Mouse (Mus musculus) adipocyte (in vitro differentiated cells): ENCODE data around the gene Rab19.
"Not testable (repeated sequence)": the region's sequence is repeated elsewhere in the genome, so short reads cannot be mapped to it uniquely, and the experiment has no call there.

Experiments
- DNase-seq: peaks from one replicate; pipeline ENCODE4 v3.0.0-alpha.2; 2016; ENCODE audit warnings: low spot score

Gene Rab19

DNA sequence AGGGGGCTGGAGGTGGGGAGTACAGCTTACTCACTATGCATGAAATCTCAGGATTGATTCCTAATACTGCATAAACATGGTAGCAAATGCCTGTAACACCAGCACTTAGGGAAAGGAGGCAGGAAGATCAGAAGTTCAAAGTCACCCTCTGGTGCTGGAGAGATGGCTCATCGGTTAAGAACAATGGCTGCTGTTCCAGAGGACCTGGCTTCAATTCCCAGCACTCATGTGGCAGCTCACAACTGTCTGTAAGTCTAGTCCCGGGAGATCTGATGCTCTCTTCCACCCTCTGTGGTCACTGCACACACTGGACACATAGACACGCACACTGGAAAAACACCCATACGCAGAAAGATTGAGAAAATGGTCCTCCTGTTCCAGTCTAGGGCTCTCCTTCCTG lies 52.2 kb downstream of the Rab19 start:
- DNase-seq = no peak

DNA sequence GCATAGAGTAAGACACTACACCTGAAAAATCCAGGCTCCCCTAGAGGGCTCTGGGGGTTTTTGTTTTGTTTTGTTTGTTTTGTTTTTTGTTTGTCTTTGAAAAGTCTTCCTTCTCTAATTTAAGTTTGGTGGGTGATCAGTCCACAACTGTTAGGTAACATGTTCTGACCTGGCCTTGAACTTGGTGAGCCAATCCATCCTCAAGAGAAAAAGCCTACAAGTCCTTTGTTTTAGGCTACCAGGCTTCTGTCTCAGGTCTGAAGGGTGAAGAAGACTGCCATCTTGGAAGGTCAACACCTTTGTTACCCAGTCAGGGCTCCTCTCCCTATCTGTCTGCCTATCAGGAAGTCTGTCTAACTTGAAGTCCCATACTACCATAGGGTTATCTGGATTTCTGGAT lies 52.7 kb downstream of the Rab19 start:
- no peak for DNase-seq

DNA sequence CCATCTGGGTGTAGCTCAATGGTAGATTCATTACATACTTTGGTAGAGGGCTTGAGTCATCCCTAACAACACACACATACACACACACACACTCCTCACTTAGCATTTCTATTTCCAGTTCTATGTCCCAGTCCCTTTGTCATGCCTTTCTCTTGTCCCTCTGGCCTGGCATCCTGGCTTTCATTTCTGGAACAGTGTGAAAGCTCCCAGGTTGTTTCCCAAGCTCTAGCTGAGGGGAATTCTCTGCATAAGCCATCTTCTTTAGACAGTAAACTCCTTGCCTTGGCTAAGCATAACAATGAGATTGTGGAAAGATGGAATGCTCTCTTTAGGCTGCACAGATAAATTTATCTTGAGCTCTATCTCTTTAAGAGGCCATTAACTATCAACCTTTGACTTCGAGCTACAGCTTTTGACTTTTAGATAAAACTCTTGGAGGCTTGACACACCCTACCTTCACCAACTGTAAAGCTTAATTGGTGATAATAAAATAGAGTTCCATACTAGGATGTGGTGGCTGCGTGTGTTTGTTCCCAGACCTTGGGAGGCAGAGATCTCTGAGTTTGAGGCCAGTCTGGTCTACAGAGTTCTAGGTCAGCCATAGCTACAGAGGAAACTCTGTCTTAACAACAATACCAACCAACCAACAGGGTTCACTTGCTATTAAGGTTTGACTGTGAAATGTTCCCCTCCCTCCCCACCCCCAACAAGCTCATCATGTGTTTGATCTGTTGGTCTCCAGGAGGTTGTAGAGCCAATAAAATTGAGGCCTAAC lies 53.3 kb downstream of the Rab19 start:
- DNase-seq = no peak

DNA sequence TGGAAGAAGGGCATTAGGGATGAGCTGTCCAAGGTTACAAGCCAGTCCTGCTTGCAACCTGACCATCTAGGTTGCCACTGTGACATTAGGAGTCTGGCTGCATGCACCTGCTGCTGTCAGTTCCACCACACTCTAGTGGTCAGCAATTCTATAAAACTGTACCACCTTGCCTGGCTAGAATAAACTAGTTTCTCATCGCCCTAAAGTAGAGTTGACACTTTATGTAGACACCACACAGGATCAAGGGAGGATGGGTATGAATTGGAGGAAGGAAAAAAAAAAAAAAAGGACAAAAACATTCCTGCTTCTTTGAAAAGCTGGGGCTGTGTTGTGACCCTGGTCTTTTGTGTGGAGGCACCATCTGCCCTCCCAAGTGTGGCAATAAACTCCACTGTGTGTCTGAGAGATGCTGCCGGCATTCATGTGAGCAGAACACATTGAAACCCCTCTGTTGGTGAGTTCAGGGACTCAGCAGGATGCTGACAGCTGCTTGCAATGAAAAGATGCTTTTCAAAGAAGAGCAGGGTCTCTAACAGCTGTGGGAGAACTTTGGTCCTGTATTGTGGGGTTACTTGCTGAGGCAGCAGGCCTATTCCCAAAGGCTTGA lies 54.0 kb downstream of the Rab19 start:
- DNase-seq = no peak

DNA sequence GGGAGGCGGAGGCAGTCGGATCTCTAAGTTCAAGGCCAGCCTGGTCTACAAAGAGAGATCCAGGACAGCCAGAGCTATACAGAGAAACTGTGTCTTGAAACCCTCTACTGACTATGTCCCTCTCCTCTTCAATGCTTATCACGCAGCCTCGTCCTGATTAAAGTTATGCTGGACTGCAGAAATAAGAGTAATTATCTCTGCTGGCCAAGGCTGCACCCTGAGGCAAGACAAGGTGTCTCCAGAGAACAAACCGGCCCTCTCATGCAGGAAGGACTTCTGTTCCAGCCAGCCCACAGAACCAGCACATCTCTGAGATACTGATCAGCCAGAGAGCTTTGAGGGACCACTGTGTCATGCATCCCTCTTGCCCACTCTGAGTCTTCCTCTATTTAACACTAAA lies 54.9 kb downstream of the Rab19 start:
- no peak for DNase-seq

DNA sequence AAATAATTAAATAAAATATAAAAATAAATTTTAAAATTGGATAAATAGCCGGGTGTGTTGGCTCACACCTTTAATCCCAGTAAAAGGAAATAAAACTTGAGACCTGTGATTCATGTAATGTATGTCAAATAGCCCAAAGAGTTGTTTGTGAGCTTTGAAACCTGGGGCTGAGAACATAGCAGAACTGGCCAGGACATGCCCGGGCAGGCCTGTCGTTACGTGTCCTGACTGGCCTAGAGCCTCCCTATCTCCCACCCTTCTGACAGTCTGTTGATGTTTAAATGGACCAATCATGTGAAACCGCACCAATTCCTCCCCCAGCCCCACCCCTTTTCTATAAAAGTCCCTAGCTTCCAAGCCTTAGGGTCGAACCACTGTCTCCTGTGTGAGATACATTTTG lies 56.5 kb downstream of the Rab19 start:
- not testable (repeated sequence) for DNase-seq
